Mouse (Mus musculus) T-helper 2 cell (primary cell): ENCODE measurements at regions not wholly inside any gene's neighbourhood (a gene's known extent, or its start where the extent isn't known, plus 50 kb on each side); places are given as distances from the start of the nearest gene placed in this dataset.

Source experiments
- in situ Hi-C: fragments of 300-600 bp; cut with MboI, MseI; formaldehyde crosslinking; loops from one replicate; pipeline ENCODE4 v1.15.1; 2025; ENCODE audit warnings: high pct_unique_total_duplicates

GRCm38 (mm10) chr13:60508856-60509255, 92.9 kb upstream of the Dapk1 start:
- in situ Hi-C loops, result no loop called here

GRCm38 (mm10) chr13:60511101-60511500, 90.6 kb upstream of the Dapk1 start:
- in situ Hi-C loops, result no loop called here

- in situ Hi-C loops, result no loop called here
Measured at GRCm38 (mm10) chr13:60511628-60512027, 90.1 kb upstream of the Dapk1 start.

- in situ Hi-C loops, result no loop called here
Measured at GRCm38 (mm10) chr13:60513756-60514155, 88.0 kb upstream of the Dapk1 start.

GRCm38 (mm10) chr13:60514806-60515205, 86.9 kb upstream of the Dapk1 start:
- in situ Hi-C loops, result no loop called here

- in situ Hi-C loops, result no loop called here
Measured at GRCm38 (mm10) chr13:60518010-60518409, 83.7 kb upstream of the Dapk1 start.

GRCm38 (mm10) chr13:60519708-60520107, 82.0 kb upstream of the Dapk1 start:
- in situ Hi-C loops, result no loop called here

- in situ Hi-C loops, result no loop called here
Measured at GRCm38 (mm10) chr13:60522719-60523450, 78.9 kb upstream of the Dapk1 start.

- in situ Hi-C loops, result loop anchor here (25.0 kb wide), 1 partner anchor 534 kb away; no protein-coding TSS in a partner anchor
Measured at GRCm38 (mm10) chr13:60527806-60528205, 73.9 kb upstream of the Dapk1 start.

GRCm38 (mm10) chr13:60528819-60529218, 72.9 kb upstream of the Dapk1 start:
- in situ Hi-C loops, result loop anchor here (25.0 kb wide), 1 partner anchor 533 kb away; no protein-coding TSS in a partner anchor

- in situ Hi-C loops, result loop anchor here (25.0 kb wide), 1 partner anchor 533 kb away; no protein-coding TSS in a partner anchor
Measured at GRCm38 (mm10) chr13:60529381-60530069, 72.2 kb upstream of the Dapk1 start.

- in situ Hi-C loops, result loop anchor here (25.0 kb wide), 1 partner anchor 528 kb away; no protein-coding TSS in a partner anchor
Measured at GRCm38 (mm10) chr13:60533871-60534427, 67.8 kb upstream of the Dapk1 start.

GRCm38 (mm10) chr13:60534501-60534900, 67.2 kb upstream of the Dapk1 start:
- in situ Hi-C loops, result loop anchor here (25.0 kb wide), 1 partner anchor 528 kb away; no protein-coding TSS in a partner anchor

- in situ Hi-C loops, result loop anchor here (25.0 kb wide), 1 partner anchor 527 kb away; no protein-coding TSS in a partner anchor
Measured at GRCm38 (mm10) chr13:60535045-60535444, 66.7 kb upstream of the Dapk1 start.

GRCm38 (mm10) chr13:60536725-60537124, 65.0 kb upstream of the Dapk1 start:
- in situ Hi-C loops, result loop anchor here (25.0 kb wide), 1 partner anchor 526 kb away; no protein-coding TSS in a partner anchor

- in situ Hi-C loops, result loop anchor here (25.0 kb wide), 1 partner anchor 524 kb away; no protein-coding TSS in a partner anchor
Measured at GRCm38 (mm10) chr13:60538110-60538509, 63.6 kb upstream of the Dapk1 start.

GRCm38 (mm10) chr13:60541165-60541564, 60.6 kb upstream of the Dapk1 start:
- in situ Hi-C loops, result loop anchor here (25.0 kb wide), 1 partner anchor 521 kb away; no protein-coding TSS in a partner anchor

- in situ Hi-C loops, result loop anchor here (25.0 kb wide), 1 partner anchor 518 kb away; no protein-coding TSS in a partner anchor
Measured at GRCm38 (mm10) chr13:60544363-60544762, 57.4 kb upstream of the Dapk1 start.

- in situ Hi-C loops, result loop anchor here (25.0 kb wide), 1 partner anchor 516 kb away; no protein-coding TSS in a partner anchor
Measured at GRCm38 (mm10) chr13:60545999-60546733, 55.6 kb upstream of the Dapk1 start.
